Mouse (Mus musculus) stomach, embryonic 14.5 days (tissue): ENCODE results near the gene Plekho1. TPM values are rescaled to one million over a fixed set of nuclear protein-coding genes. Genes with fewer than 3 reads are reported as not detected.

Experiments used
- ATAC-seq: fragments of 200-750 bp; cut with Nextera tagmentation; 2 replicates; pipeline ENCODE4 v1.8.0; 2017; ENCODE audit warnings: low read depth, moderate TSS enrichment; ENCODE audit not compliant: insufficient number of reproducible peaks, insufficient read depth, low FRiP score
- H3K27ac ChIP-seq: fragments of 300-500 bp; sonication (generic); 2 replicates; pipeline ENCODE4 v1.5.1; 2014; ENCODE audit warnings: mild to moderate bottlenecking, low read length, moderate library complexity, mixed read lengths
- H3K27me3 ChIP-seq: fragments of 300-500 bp; sonication (generic); 2 replicates; pipeline ENCODE4 v1.6.1; 2014; ENCODE audit warnings: low read length, control low read depth, mixed read lengths; ENCODE audit not compliant: control insufficient read depth, insufficient read depth
- H3K36me3 ChIP-seq: fragments of 300-500 bp; sonication (generic); 2 replicates; pipeline ENCODE4 v1.6.1; 2014; ENCODE audit warnings: mild to moderate bottlenecking, control low read depth, low read length, moderate library complexity, mixed read lengths; ENCODE audit not compliant: control insufficient read depth, insufficient read depth
- H3K4me1 ChIP-seq: fragments of 300-500 bp; sonication (generic); 2 replicates; pipeline ENCODE4 v1.6.1; 2014; ENCODE audit warnings: low read length, control low read depth, mixed read lengths; ENCODE audit not compliant: control insufficient read depth, insufficient read depth
- H3K4me2 ChIP-seq: fragments of 300-500 bp; sonication (generic); replicated peaks from 2 replicates; pipeline ENCODE4 v1.6.1; 2014; ENCODE audit warnings: low read depth, low read length, control low read depth
- H3K4me3 ChIP-seq: fragments of 300-500 bp; sonication (generic); 2 replicates; pipeline ENCODE4 v1.5.1; 2014; ENCODE audit warnings: low read depth, low read length, control low read depth
- H3K9ac ChIP-seq: fragments of 300-500 bp; sonication (generic); replicated peaks from 2 replicates; pipeline ENCODE4 v1.6.1; 2014; ENCODE audit warnings: low read depth, mild to moderate bottlenecking, control low read depth, low read length, moderate library complexity, mixed read lengths
- H3K9me3 ChIP-seq: fragments of 300-500 bp; sonication (generic); 2 replicates; pipeline ENCODE4 v1.6.1; 2016; ENCODE audit warnings: low read depth, low read length, control low read depth; ENCODE audit not compliant: control insufficient read depth
- WGBS: fragments of 180-500 bp; shearing (Covaris S2); extraction: QIAGEN DNeasy Blood & Tissue Kit; methylation state at CpG from one replicate; pipeline ENCODE4 v1.1.7; 2014; 5-methylcytosine and 5-hydroxymethylcytosine counted together
- polyA plus RNA-seq: library from polyadenylated mRNA; unstranded; fragments of >200 nt; fragmentation: Nextera tagmentation; extraction: Ambion mirVana; gene quantifications from 2 replicates; pipeline ENCODE4 v1.2.1, GENCODE M21; 2014

Gene Plekho1
- polyA plus RNA-seq, 1 experiment from 2014 or later: 31.3 TPM

DNA sequence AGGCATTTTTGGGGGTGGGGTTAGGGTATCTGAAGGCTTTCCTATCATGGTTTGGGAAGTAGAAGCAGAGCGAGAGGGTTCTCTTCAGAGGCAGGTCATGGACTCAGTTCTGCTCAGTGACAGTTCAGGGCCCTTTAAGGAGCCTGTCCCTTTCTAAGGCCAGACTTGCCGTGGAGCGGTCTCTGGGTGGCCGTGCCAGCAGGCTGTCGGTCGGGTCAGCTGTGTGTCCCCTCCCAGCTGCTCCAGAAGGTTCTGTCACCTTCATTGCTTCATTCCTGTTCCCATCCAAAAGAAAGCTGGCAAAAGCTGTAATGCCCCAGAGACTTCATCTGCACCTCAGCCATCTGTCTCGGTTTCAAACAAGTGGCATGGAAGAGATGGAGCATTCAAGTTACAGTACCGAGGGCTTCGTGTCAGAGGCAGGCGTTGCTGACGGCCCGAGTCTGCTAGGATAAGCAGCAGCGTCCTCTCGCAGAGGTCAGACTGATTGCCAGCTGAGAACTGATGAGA lies 50.0 kb downstream of the Plekho1 start:
- no peak overlapping the region for H3K27ac ChIP-seq
- H3K27me3 ChIP-seq: no peaks in the 10 kb centered on the region
- 91% methylated on average over 14 of the region's 14 CpGs for WGBS
- H3K4me2 ChIP-seq: no peak overlapping the region
- no peak overlapping the region for H3K9ac ChIP-seq
- H3K9me3 ChIP-seq: no peaks in the 10 kb centered on the region
- H3K4me1 ChIP-seq: no peaks in the 10 kb centered on the region
- H3K36me3 ChIP-seq: peaks cover 44% of the 10 kb centered on the region
- no peak for ATAC-seq
- no peak overlapping the region for H3K4me3 ChIP-seq

DNA sequence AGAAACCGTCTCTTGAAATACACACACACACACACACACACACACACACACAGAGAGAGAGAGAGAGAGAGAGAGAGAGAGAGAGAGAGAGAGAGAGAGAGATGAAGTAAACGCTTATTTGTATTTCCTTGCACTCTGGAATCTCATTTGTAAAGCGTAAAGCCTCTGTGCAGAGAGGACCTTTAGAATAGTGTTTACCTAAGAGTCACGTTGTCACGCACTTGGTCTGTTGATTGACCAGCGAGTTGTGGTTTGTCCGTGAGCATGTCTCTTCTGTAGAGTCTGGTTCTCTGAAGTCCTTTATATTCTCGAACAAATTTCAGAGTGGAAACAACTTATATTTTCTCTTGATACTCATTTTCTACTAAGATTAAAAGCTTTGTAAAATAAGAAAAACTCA lies 51.1 kb downstream of the Plekho1 start:
- Histone ChIP-seq H3K4me2 (no peak overlapping the region), H3K27me3 (no peaks in the 10 kb centered on the region), H3K4me1 (no peaks in the 10 kb centered on the region), H3K9ac (no peak overlapping the region), H3K9me3 (no peaks in the 10 kb centered on the region), H3K4me3 (no peak overlapping the region), H3K27ac (no peak overlapping the region), H3K36me3 (peaks cover 55% of the 10 kb centered on the region)
- no peak for ATAC-seq
- 79% methylated on average over 8 of the region's 8 CpGs for WGBS

DNA sequence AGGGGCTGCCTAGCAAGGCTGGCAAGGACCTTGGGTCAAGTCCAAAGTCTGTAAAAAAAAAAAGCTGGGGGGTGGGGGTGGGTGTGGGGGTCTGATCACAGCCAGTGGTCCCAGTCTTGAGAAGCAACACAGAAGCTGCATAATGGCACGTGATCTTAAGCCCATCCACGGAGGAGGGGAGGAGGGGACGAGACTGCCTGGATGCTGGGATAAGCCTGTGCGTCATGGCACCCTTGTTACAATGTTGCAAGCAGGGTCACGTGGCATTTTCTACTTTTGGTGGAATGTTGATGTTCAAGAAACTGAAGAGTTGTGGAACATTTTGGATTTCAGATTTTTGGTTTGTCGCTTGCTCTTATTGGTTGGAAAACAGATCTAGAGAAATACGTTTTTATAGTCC lies 52.6 kb downstream of the Plekho1 start:
- ATAC-seq: no peak
- H3K9me3 ChIP-seq: no peaks in the 10 kb centered on the region
- peaks cover 70% of the 10 kb centered on the region for H3K36me3 ChIP-seq
- H3K9ac ChIP-seq: no peak overlapping the region
- 91% methylated on average over 7 of the region's 7 CpGs for WGBS
- H3K4me3 ChIP-seq: no peak overlapping the region
- no peaks in the 10 kb centered on the region for H3K27me3 ChIP-seq
- no peak overlapping the region for H3K4me2 ChIP-seq
- H3K27ac ChIP-seq: no peak overlapping the region
- no peaks in the 10 kb centered on the region for H3K4me1 ChIP-seq

DNA sequence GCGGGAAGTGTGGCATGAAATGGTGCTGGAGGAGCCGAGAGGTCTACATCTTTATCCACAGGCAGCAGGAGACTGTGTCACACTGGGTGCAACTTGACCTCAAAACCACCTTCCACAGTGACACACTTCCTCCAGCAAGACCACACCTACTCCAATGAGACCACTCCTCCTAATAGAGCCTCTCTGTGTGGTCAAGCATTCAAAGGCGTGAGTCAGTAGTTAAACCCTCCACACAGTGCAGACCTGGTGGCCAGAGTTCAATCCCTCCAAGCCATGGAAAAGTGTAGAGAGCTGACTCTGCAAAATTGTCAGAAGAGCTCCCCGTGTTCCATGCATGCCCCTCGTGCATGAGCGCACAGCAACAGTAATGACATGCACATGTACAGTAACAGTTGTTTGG lies 53.1 kb downstream of the Plekho1 start:
- H3K4me2 ChIP-seq: no peak overlapping the region
- 88% methylated on average over 6 of the region's 6 CpGs for WGBS
- no peaks in the 10 kb centered on the region for H3K4me1 ChIP-seq
- no peaks in the 10 kb centered on the region for H3K9me3 ChIP-seq
- H3K27me3 ChIP-seq: no peaks in the 10 kb centered on the region
- ATAC-seq: no peak
- no peak overlapping the region for H3K4me3 ChIP-seq
- no peak overlapping the region for H3K27ac ChIP-seq
- H3K9ac ChIP-seq: no peak overlapping the region
- peaks cover 75% of the 10 kb centered on the region for H3K36me3 ChIP-seq

DNA sequence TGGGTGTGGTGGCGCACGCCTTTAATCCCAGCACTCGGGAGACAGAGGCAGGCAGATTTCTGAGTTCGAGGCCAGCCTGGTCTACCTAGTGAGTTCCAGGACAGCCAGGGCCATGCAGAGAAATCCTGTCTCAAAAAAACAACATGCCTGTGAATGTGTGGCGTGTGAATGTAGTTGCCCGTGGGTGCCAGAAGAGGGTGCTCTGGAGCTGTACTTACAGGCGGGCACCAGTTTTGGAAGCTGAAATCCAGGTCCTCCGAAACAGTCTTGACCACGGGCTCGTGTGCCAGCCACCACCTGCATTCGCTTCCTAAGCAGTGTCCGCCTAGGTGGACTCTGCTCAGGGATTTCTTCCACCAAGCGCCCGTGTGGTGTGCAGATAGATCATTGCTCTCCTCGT lies 57.0 kb downstream of the Plekho1 start:
- H3K4me1 ChIP-seq: no peaks in the 10 kb centered on the region
- no peak overlapping the region for H3K4me2 ChIP-seq
- H3K4me3 ChIP-seq: no peak overlapping the region
- H3K27me3 ChIP-seq: no peaks in the 10 kb centered on the region
- H3K36me3 ChIP-seq: peaks cover 82% of the 10 kb centered on the region
- no peak for ATAC-seq
- 94% methylated on average over 15 of the region's 15 CpGs for WGBS
- H3K9me3 ChIP-seq: no peaks in the 10 kb centered on the region
- no peak overlapping the region for H3K27ac ChIP-seq
- no peak overlapping the region for H3K9ac ChIP-seq

Other genes starting within 250 kb of the Plekho1 start
- 46.8 and 47.5 TPM in 2 replicates for gene Tars2, start 235.8 kb downstream of the Plekho1 start, polyA plus RNA-seq
- 24.8 and 24.9 TPM in 2 replicates for gene Rprd2, start 177.1 kb downstream of the Plekho1 start, polyA plus RNA-seq
- 54.2 and 55.5 TPM in 2 replicates for gene Prpf3, start 140.1 kb downstream of the Plekho1 start, polyA plus RNA-seq
- 339 and 352 TPM in 2 replicates for gene Mrps21, start 124.5 kb downstream of the Plekho1 start, polyA plus RNA-seq
- gene Ciart, start 113.8 kb downstream of the Plekho1 start, polyA plus RNA-seq: 5.3 and 5.6 TPM in 2 replicates
- 26.7 and 28.0 TPM in 2 replicates for gene BC028528, start 104.0 kb downstream of the Plekho1 start, polyA plus RNA-seq
- gene Aph1a, start 102.0 kb downstream of the Plekho1 start, polyA plus RNA-seq: 32.7 and 40.2 TPM in 2 replicates
- gene Car14, start 91.3 kb downstream of the Plekho1 start, polyA plus RNA-seq: 2.9 and 3.3 TPM in 2 replicates
- 54.2 and 61.7 TPM in 2 replicates for gene Anp32e, start 66.8 kb downstream of the Plekho1 start, polyA plus RNA-seq
- gene Vps45, start 62.5 kb upstream of the Plekho1 start, polyA plus RNA-seq: 22.5 and 26.8 TPM in 2 replicates
- 13.9 and 16.2 TPM in 2 replicates for gene Otud7b, start 108.5 kb upstream of the Plekho1 start, polyA plus RNA-seq
- 20.8 and 24.6 TPM in 2 replicates for gene Mtmr11, start 166.0 kb upstream of the Plekho1 start, polyA plus RNA-seq
- 161 and 166 TPM in 2 replicates for gene Sf3b4, start 176.3 kb upstream of the Plekho1 start, polyA plus RNA-seq
- 5.7 and 6.5 TPM in 2 replicates for gene Sv2a, start 185.2 kb upstream of the Plekho1 start, polyA plus RNA-seq
- gene Bola1, start 223.7 kb upstream of the Plekho1 start, polyA plus RNA-seq: 52.7 and 61.3 TPM in 2 replicates
- gene Hist2h2ab, start 223.9 kb upstream of the Plekho1 start, polyA plus RNA-seq: 1.6 and 2.6 TPM in 2 replicates
- 7.6 and 8.8 TPM in 2 replicates for gene Hist2h2ac, start 224.9 kb upstream of the Plekho1 start, polyA plus RNA-seq
- 9.7 and 9.8 TPM in 2 replicates for gene Hist2h2be, start 225.1 kb upstream of the Plekho1 start, polyA plus RNA-seq
- gene Hist2h3c2, start 243.1 kb upstream of the Plekho1 start, polyA plus RNA-seq: 4.9 and 6.2 TPM in 2 replicates
- gene Hist2h2aa2, start 244.3 kb upstream of the Plekho1 start, polyA plus RNA-seq: 54.1 and 54.7 TPM in 2 replicates
- 12.3 and 17.2 TPM in 2 replicates for gene Hist2h2aa1, start 249.5 kb upstream of the Plekho1 start, polyA plus RNA-seq